Mouse (Mus musculus): ENCODE data around the gene Saxo2. TPM values are rescaled to one million over a fixed set of nuclear protein-coding genes. Genes with fewer than 3 reads are reported as not detected.
A peak's percentile ranks its signal among the peaks of the same experiment; 100 is the strongest.

Saxo2 gene
- 6.8 and 8.0 TPM in 2 replicates for polyA plus RNA-seq (2015; fragmentation: Nextera tagmentation; extraction: Ambion mirVana)

- Histone ChIP-seq H3K4me2 (ENCODE audit: low read length) (peak within 1 kb of the TSS; percentile 73), H3K27ac (0 out of 2 replicates have a peak within 1 kb of the TSS, but pooled peaks have one; percentile 31), H3K4me3 (replicated peaks; ENCODE audit: low read depth, low read length) (peak within 1 kb of the TSS; percentile 78), H3K4me1 (replicated peaks; ENCODE audit: insufficient read depth, low read length) (no peaks in the 10 kb centered on the region), H3K36me3 (ENCODE audit: insufficient read depth, low read length) (no peaks in the 10 kb centered on the region), H3K9me3 (replicated peaks; ENCODE audit: low read length) (no peaks in the 10 kb centered on the region), H3K9ac (ENCODE audit: low read depth, low read length) (peak within 1 kb of the TSS; percentile 66), H3K27me3 (ENCODE audit: insufficient read depth, low read length) (no peaks in the 10 kb centered on the region)
- under 1% methylated on average over 46 of the region's 46 CpGs for WGBS
- DNase-seq (ENCODE audit: low spot score) (peak; percentile 96), ATAC-seq (replicated peaks; ENCODE audit: low FRiP score, low read depth) (peak; percentile 98)
- no peak for TF ChIP-seq CTCF (IDR thresholded peaks at IDR 0.05; ENCODE audit: low read depth)
These were observed at the start of gene Saxo2, which contains the start of gene Efl1 for GRCm38 (mm10) chr7:82648353-82649080. Gene Saxo2 (minus strand): TSS chr7:82648528. Gene Efl1 (plus strand): TSS chr7:82648614.

DNA sequence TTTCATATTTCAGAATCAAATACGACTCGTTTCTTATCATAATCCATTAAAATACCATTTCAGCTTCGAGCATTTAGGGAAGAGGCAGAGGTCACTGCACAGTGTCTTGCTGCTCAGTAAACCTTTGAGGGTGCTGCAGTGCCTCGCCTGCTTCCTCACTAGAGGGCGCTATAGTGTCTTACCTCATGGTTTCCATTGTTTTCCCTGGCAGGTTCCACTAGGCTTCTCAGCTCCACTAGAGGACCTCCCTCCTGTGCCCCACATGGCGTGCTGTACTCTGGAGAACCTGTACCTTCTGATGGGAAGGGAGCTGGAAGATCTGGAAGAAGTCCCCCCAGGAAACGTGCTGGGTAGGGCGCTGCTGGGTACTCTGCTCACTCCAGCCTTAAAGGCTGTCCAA is 49.3 kb upstream of the Saxo2 start:
- no peak for ATAC-seq (replicated peaks; ENCODE audit: low FRiP score, low read depth)
- DNase-seq (ENCODE audit: low spot score): no peak
- 79% methylated on average over 8 of the region's 8 CpGs for whole genome bisulfite sequencing
- Histone ChIP-seq H3K4me3 (replicated peaks; ENCODE audit: low read depth, low read length) (no peak overlapping the region), H3K27me3 (ENCODE audit: insufficient read depth, low read length) (no peaks in the 10 kb centered on the region), H3K4me2 (ENCODE audit: low read length) (no peak overlapping the region), H3K27ac (no peak overlapping the region), H3K9ac (ENCODE audit: low read depth, low read length) (no peak overlapping the region), H3K4me1 (replicated peaks; ENCODE audit: insufficient read depth, low read length) (no peaks in the 10 kb centered on the region), H3K36me3 (ENCODE audit: insufficient read depth, low read length) (peaks cover 20% of the 10 kb centered on the region), H3K9me3 (replicated peaks; ENCODE audit: low read length) (no peaks in the 10 kb centered on the region)
- peak; percentile 30; the same call in 1 of the 2 replicates for TF ChIP-seq CTCF (IDR thresholded peaks at IDR 0.05; ENCODE audit: low read depth)

DNA sequence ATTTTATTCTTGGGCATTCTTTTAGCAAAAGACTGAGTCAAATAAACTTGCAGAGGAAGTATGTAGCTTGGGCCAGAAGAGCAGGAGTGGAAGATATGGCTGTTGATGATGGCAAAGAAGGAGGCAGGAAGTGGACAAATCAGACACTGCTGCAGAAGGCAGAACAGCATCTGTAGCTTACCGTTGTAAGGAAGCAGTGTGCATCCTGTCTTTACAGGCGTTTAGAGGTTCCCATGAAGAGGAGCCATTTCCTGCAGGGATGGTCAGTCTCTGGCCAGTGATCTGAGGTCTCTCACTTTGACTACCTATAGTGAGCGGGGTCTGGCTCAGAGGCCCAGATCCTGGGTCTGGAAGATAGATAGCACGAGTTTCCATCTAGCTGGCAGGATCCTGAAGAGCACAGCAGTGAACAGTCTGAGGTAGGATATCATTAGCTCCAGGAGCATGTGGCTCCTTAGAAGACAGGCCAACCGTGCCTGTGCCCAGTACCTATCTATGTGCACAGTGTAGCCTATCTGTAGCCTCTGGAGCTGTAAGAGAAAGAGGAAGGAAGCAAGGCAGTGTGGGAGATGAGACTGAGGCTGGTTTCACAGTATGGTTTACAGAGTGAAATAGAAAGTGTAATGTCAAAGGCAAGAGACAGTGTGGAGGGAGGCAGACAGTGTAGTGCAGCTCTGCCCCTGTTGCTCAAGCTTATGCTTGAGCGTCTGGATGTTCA is 42.9 kb upstream of the Saxo2 start:
- 77% methylated on average over 6 of the region's 6 CpGs for WGBS
- Histone ChIP-seq H3K9me3 (replicated peaks; ENCODE audit: low read length) (no peaks in the 10 kb centered on the region), H3K4me2 (ENCODE audit: low read length) (no peak overlapping the region), H3K4me3 (replicated peaks; ENCODE audit: low read depth, low read length) (no peak overlapping the region), H3K27ac (no peak overlapping the region), H3K9ac (ENCODE audit: low read depth, low read length) (no peak overlapping the region), H3K4me1 (replicated peaks; ENCODE audit: insufficient read depth, low read length) (no peaks in the 10 kb centered on the region), H3K36me3 (ENCODE audit: insufficient read depth, low read length) (peaks cover 21% of the 10 kb centered on the region), H3K27me3 (ENCODE audit: insufficient read depth, low read length) (no peaks in the 10 kb centered on the region)
- no peak for ATAC-seq (replicated peaks; ENCODE audit: low FRiP score, low read depth)
- DNase-seq (ENCODE audit: low spot score): peak; percentile 14
- no peak for TF ChIP-seq CTCF (IDR thresholded peaks at IDR 0.05; ENCODE audit: low read depth)

DNA sequence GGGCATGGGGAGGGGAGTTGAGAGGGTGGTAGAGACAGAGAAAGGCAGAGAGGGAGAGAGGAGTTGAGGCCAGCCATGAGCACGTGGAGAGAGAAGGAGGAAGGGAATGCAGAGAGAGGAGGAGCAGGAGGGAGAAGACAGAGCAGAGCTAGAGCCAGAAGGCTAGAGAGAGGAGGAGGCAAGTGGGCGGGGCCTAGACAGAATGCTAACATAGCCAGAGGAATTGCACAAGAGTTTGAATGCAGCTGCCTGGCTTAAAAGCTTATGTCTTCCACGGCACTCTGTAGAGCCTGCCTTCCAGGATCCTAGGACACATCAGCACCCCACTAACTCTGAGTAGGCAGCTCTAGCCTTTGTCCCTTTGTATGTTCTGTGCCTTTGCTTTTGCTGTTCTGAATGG is 40.4 kb upstream of the Saxo2 start:
- H3K9me3 ChIP-seq (replicated peaks; ENCODE audit: low read length): no peaks in the 10 kb centered on the region
- ATAC-seq (replicated peaks; ENCODE audit: low FRiP score, low read depth) (0 out of 2 replicates have a peak, but pooled peaks have one; percentile 54), DNase-seq (ENCODE audit: low spot score) (peak; percentile 75)
- no peak overlapping the region for H3K4me3 ChIP-seq (replicated peaks; ENCODE audit: low read depth, low read length)
- H3K36me3 ChIP-seq (ENCODE audit: insufficient read depth, low read length): peaks cover 18% of the 10 kb centered on the region
- H3K4me2 ChIP-seq (ENCODE audit: low read length): no peak overlapping the region
- H3K27me3 ChIP-seq (ENCODE audit: insufficient read depth, low read length): no peaks in the 10 kb centered on the region
- H3K27ac ChIP-seq: no peak overlapping the region
- TF ChIP-seq CTCF (IDR thresholded peaks at IDR 0.05; ENCODE audit: low read depth): no peak
- no peak overlapping the region for H3K9ac ChIP-seq (ENCODE audit: low read depth, low read length)
- 40% methylated on average over 3 of the region's 3 CpGs for WGBS
- no peaks in the 10 kb centered on the region for H3K4me1 ChIP-seq (replicated peaks; ENCODE audit: insufficient read depth, low read length)

GRCm38 (mm10) chr7:82679901-82680300 is 31.6 kb upstream of the Saxo2 start:
- Histone ChIP-seq H3K4me1 (replicated peaks; ENCODE audit: insufficient read depth, low read length) (no peaks in the 10 kb centered on the region), H3K27me3 (ENCODE audit: insufficient read depth, low read length) (no peaks in the 10 kb centered on the region), H3K27ac (no peak overlapping the region), H3K9me3 (replicated peaks; ENCODE audit: low read length) (no peaks in the 10 kb centered on the region), H3K4me2 (ENCODE audit: low read length) (no peak overlapping the region), H3K4me3 (replicated peaks; ENCODE audit: low read depth, low read length) (no peak overlapping the region), H3K9ac (ENCODE audit: low read depth, low read length) (no peak overlapping the region), H3K36me3 (ENCODE audit: insufficient read depth, low read length) (peaks cover 2% of the 10 kb centered on the region; the same call in 1 of the 2 replicates)
- ATAC-seq (replicated peaks; ENCODE audit: low FRiP score, low read depth) (no peak), DNase-seq (ENCODE audit: low spot score) (no peak)
- 95% methylated on average over 5 of the region's 5 CpGs for WGBS
- no peak for TF ChIP-seq CTCF (IDR thresholded peaks at IDR 0.05; ENCODE audit: low read depth)

- Histone ChIP-seq H3K36me3 (ENCODE audit: insufficient read depth, low read length) (peaks cover 9% of the 10 kb centered on the region; the same call in 1 of the 2 replicates), H3K9ac (ENCODE audit: low read depth, low read length) (no peak overlapping the region), H3K27ac (no peak overlapping the region), H3K4me3 (replicated peaks; ENCODE audit: low read depth, low read length) (no peak overlapping the region), H3K9me3 (replicated peaks; ENCODE audit: low read length) (no peaks in the 10 kb centered on the region), H3K4me1 (replicated peaks; ENCODE audit: insufficient read depth, low read length) (no peaks in the 10 kb centered on the region), H3K4me2 (ENCODE audit: low read length) (no peak overlapping the region), H3K27me3 (ENCODE audit: insufficient read depth, low read length) (no peaks in the 10 kb centered on the region)
- peak; percentile 71 for TF ChIP-seq CTCF (IDR thresholded peaks at IDR 0.05; ENCODE audit: low read depth)
- 77% methylated on average over 6 of the region's 6 CpGs for WGBS
- peak; percentile 71 for DNase-seq (ENCODE audit: low spot score)
- no peak for ATAC-seq (replicated peaks; ENCODE audit: low FRiP score, low read depth)
These were observed 28.5 kb upstream of the Saxo2 start for GRCm38 (mm10) chr7:82676834-82677233.

All from kidney, postnatal 0 days (tissue).